Mouse (Mus musculus) naive thymus-derived CD4-positive, alpha-beta T cell, adult 5 months (primary cell): ENCODE data around the gene Ccr9. TPM values are rescaled to one million over a fixed set of nuclear protein-coding genes. Genes with fewer than 3 reads are reported as not detected.

Source experiments
- polyA plus RNA-seq: library from polyadenylated mRNA; unstranded; fragments of 100-300 nt; shearing (Covaris generic); gene quantifications from one replicate; pipeline ENCODE4 v1.2.1, GENCODE M21; 2017

Ccr9 gene
- 0.95 TPM for polyA plus RNA-seq

GRCm38 (mm10) chr9:123678327-123679105, at the start of gene Ccr9, which contains the start of gene Slc6a20a:
Gene Ccr9, plus strand, starts transcription at chr9:123678439.
Gene Slc6a20a, minus strand, starts transcription at chr9:123678885.

GRCm38 (mm10) chr9:123632281-123632680, 46.0 kb upstream of the Ccr9 start, which contains the start of gene Slc6a20b:
Gene Slc6a20b, minus strand, starts transcription at chr9:123632565.

GRCm38 (mm10) chr9:123717186-123718008, 39.2 kb downstream of the Ccr9 start, which contains the start of gene Lztfl1:
Gene Lztfl1, minus strand, starts transcription at chr9:123717697.

GRCm38 (mm10) chr9:123806267-123806666, 128.0 kb downstream of the Ccr9 start, which contains the start of gene Cxcr6:
Gene Cxcr6, plus strand, starts transcription at chr9:123806475.

Other genes starting within 250 kb of the Ccr9 start
- 55.5 TPM for gene Limd1, start 199.7 kb upstream of the Ccr9 start, polyA plus RNA-seq
- 47.4 TPM for gene Sacm1l, start 148.7 kb upstream of the Ccr9 start, polyA plus RNA-seq
- 0.16 TPM for gene Slc6a20b, start 45.9 kb upstream of the Ccr9 start, polyA plus RNA-seq
- not detected for gene Slc6a20a, start 446 bp downstream of the Ccr9 start, polyA plus RNA-seq
- 11.2 TPM for gene Lztfl1, start 39.3 kb downstream of the Ccr9 start, polyA plus RNA-seq
- 0.66 TPM for gene Cxcr6, start 128.0 kb downstream of the Ccr9 start, polyA plus RNA-seq
- gene Fyco1, start 173.5 kb downstream of the Ccr9 start, polyA plus RNA-seq = 22.4 TPM
- gene Xcr1, start 183.6 kb downstream of the Ccr9 start, polyA plus RNA-seq = 0.15 TPM